Mouse (Mus musculus) urinary bladder, postnatal 36 days (tissue): ENCODE measurements at regions not wholly inside any gene's neighbourhood (a gene's known extent, or its start where the extent isn't known, plus 50 kb on each side); places are given as distances from the start of the nearest gene placed in this dataset.

ENCODE experiments used
- DNase-seq, 2 experiments: peaks; one replicate each; pipeline ENCODE4 v3.0.0; 2022; ENCODE audit warnings: low spot score in 2 of 2, mixed read lengths in 1 of 2

- DNase-seq: no peak
These were observed 81.3 kb downstream of the Atp6ap1l start for GRCm38 (mm10) chr13:90823877-90824276.

- DNase-seq: no peak
These were observed 83.3 kb downstream of the Atp6ap1l start for GRCm38 (mm10) chr13:90821898-90822297.

GRCm38 (mm10) chr13:90820453-90820852 is 84.7 kb downstream of the Atp6ap1l start:
- DNase-seq: no peak

- no peak for DNase-seq
These were observed 85.2 kb downstream of the Atp6ap1l start for GRCm38 (mm10) chr13:90819934-90820333.

GRCm38 (mm10) chr13:90814174-90814865 is 90.8 kb downstream of the Atp6ap1l start:
- no peak for DNase-seq

GRCm38 (mm10) chr13:90810011-90810410 is 95.1 kb downstream of the Atp6ap1l start:
- no peak for DNase-seq

GRCm38 (mm10) chr13:90799641-90800040 is 105.5 kb downstream of the Atp6ap1l start:
- no peak for DNase-seq

GRCm38 (mm10) chr13:90798791-90799542 is 106.2 kb downstream of the Atp6ap1l start:
- no peak for DNase-seq

- DNase-seq: no peak
These were observed 106.8 kb downstream of the Atp6ap1l start for GRCm38 (mm10) chr13:90798381-90798780.

- no peak for DNase-seq
These were observed 107.9 kb downstream of the Atp6ap1l start for GRCm38 (mm10) chr13:90797209-90797608.

- no peak for DNase-seq
These were observed 108.3 kb downstream of the Atp6ap1l start for GRCm38 (mm10) chr13:90796809-90797208.

GRCm38 (mm10) chr13:90782435-90782834 is 122.7 kb downstream of the Atp6ap1l start:
- DNase-seq: no peak

- DNase-seq: no peak
These were observed 123.2 kb downstream of the Atp6ap1l start for GRCm38 (mm10) chr13:90781974-90782373.

GRCm38 (mm10) chr13:90777952-90778298 is 127.2 kb downstream of the Atp6ap1l start:
- no peak for DNase-seq

GRCm38 (mm10) chr13:90777123-90777951 is 127.8 kb downstream of the Atp6ap1l start:
- no peak for DNase-seq

GRCm38 (mm10) chr13:90762154-90762553 is 143.0 kb downstream of the Atp6ap1l start:
- DNase-seq: no peak

- DNase-seq: no peak
These were observed 144.6 kb downstream of the Atp6ap1l start for GRCm38 (mm10) chr13:90760516-90761050.

- no peak for DNase-seq
These were observed 150.7 kb downstream of the Atp6ap1l start for GRCm38 (mm10) chr13:90754451-90754850.

GRCm38 (mm10) chr13:90749741-90750140 is 155.4 kb downstream of the Atp6ap1l start:
- DNase-seq: no peak

GRCm38 (mm10) chr13:90745063-90745462 is 160.1 kb downstream of the Atp6ap1l start:
- no peak for DNase-seq

- no peak for DNase-seq
These were observed 162.3 kb downstream of the Atp6ap1l start for GRCm38 (mm10) chr13:90742615-90743402.
